ENCODE assay signal across 22 mouse cellular contexts in genomic region chr9:88709304-88709703, GRCm38 (mm10). TPM values are rescaled to one million over a fixed set of nuclear protein-coding genes. Genes with fewer than 3 reads are reported as not detected.
"Had no signal": no experiment of that assay in that cellular context is flagged by ENCODE, and none has a peak within 500 bp of the region (broad histone marks: within the 10 kb centered on the region; RNA-seq: fewer than 3 reads in every experiment).

No protein-coding gene starts in this region.

- H3K4me3 ChIP-seq: limb, embryonic 10.5 days; limb, embryonic 13.5 days; liver, embryonic 15.5 days; megakaryocyte, embryonic 14.5 days; midbrain, embryonic 10.5 days; neural tube, embryonic 13.5 days had no signal

- H3K4me2 ChIP-seq: limb, embryonic 13.5 days; liver, embryonic 11.5 days; liver, embryonic 15.5 days; neural tube, embryonic 13.5 days had no signal

- H3K9ac ChIP-seq: limb, embryonic 13.5 days; liver, embryonic 15.5 days; neural tube, embryonic 13.5 days had no signal

- DNase-seq: kidney, adult 2 months; kidney, postnatal 10 days; kidney, postnatal 36 days; lung, adult 2 months; lung, postnatal 14 days; midbrain, embryonic 14.5 days; retina, postnatal 1 day; right cerebral cortex, postnatal 25 days; thymus, adult 18-20 months; thymus, postnatal 36 days had no signal

- H3K4me1 ChIP-seq: limb, embryonic 10.5 days; limb, embryonic 13.5 days; liver, embryonic 15.5 days; megakaryocyte, embryonic 14.5 days; midbrain, embryonic 10.5 days; neural tube, embryonic 13.5 days had no signal

- H3K27ac ChIP-seq: limb, embryonic 10.5 days; limb, embryonic 13.5 days; liver, embryonic 15.5 days; midbrain, embryonic 10.5 days; neural tube, embryonic 13.5 days had no signal

- H3K36me3 ChIP-seq: limb, embryonic 10.5 days; limb, embryonic 13.5 days; liver, embryonic 15.5 days; midbrain, embryonic 10.5 days; neural tube, embryonic 13.5 days had no signal

- ATAC-seq: intestine, postnatal 0 days had no signal

- H3K9me3 ChIP-seq: limb, embryonic 10.5 days; limb, embryonic 13.5 days; liver, embryonic 15.5 days; megakaryocyte, embryonic 14.5 days; midbrain, embryonic 10.5 days; neural tube, embryonic 13.5 days had no signal

- H3K27me3 ChIP-seq: limb, embryonic 13.5 days; liver, embryonic 15.5 days; megakaryocyte, embryonic 14.5 days; neural tube, embryonic 13.5 days had no signal

RNA-seq across cellular contexts. Expression of gene Bcl2a1d, which starts 22.4 kb away (rescaled TPM):
- total RNA-seq: layer of hippocampus, adult 18-20 months had no signal
- polyA plus RNA-seq: kidney, embryonic 14.5 days; limb, embryonic 10.5 days; midbrain, embryonic 10.5 days; stomach, embryonic 16.5 days; testis, adult 2 months had no signal
